Mouse (Mus musculus) midbrain, embryonic 16.5 days (tissue): ENCODE measurements at regions not wholly inside any gene's neighbourhood (a gene's known extent, or its start where the extent isn't known, plus 50 kb on each side); places are given as distances from the start of the nearest gene placed in this dataset.
A peak's percentile ranks its signal among the peaks of the same experiment; 100 is the strongest.

Experiments
- ATAC-seq: fragments of 200-750 bp; cut with Nextera tagmentation; 2 replicates; pipeline ENCODE4 v1.8.0; 2017; ENCODE audit warnings: moderate TSS enrichment
- H3K27ac ChIP-seq: fragments of 300-500 bp; sonication (generic); 2 replicates; pipeline ENCODE4 v1.5.1; 2014; ENCODE audit warnings: mild to moderate bottlenecking, low read length, mixed read lengths
- H3K27me3 ChIP-seq: fragments of 300-500 bp; sonication (generic); 2 replicates; pipeline ENCODE4 v1.6.1; 2014; ENCODE audit warnings: low read depth, low read length, mixed read lengths; ENCODE audit not compliant: control insufficient read depth, insufficient read depth
- H3K36me3 ChIP-seq: fragments of 300-500 bp; sonication (generic); 2 replicates; pipeline ENCODE4 v1.6.1; 2014; ENCODE audit warnings: mild to moderate bottlenecking, low read length, moderate library complexity, mixed read lengths; ENCODE audit not compliant: control insufficient read depth, insufficient read depth
- H3K4me1 ChIP-seq: fragments of 300-500 bp; sonication (generic); 2 replicates; pipeline ENCODE4 v1.6.1; 2014; ENCODE audit warnings: mild to moderate bottlenecking, low read length, mixed read lengths; ENCODE audit not compliant: control insufficient read depth, insufficient read depth
- H3K4me2 ChIP-seq: fragments of 300-500 bp; sonication (generic); 2 replicates; pipeline ENCODE4 v1.6.1; 2014; ENCODE audit warnings: mild to moderate bottlenecking, low read length, mixed read lengths
- H3K4me3 ChIP-seq: fragments of 300-500 bp; sonication (generic); 2 replicates; pipeline ENCODE4 v1.5.1; 2014; ENCODE audit warnings: low read depth, mild to moderate bottlenecking, low read length, moderate library complexity, mixed read lengths
- H3K9ac ChIP-seq: fragments of 300-500 bp; sonication (generic); 2 replicates; pipeline ENCODE4 v1.6.1; 2014; ENCODE audit warnings: low read depth, low read length, mixed read lengths
- H3K9me3 ChIP-seq: fragments of 300-500 bp; sonication (generic); replicated peaks from 2 replicates; pipeline ENCODE4 v1.6.1; 2014; ENCODE audit warnings: mild to moderate bottlenecking, low read length, mixed read lengths; ENCODE audit not compliant: control insufficient read depth, poor library complexity, severe bottlenecking
- WGBS: fragments of 180-500 bp; shearing (Covaris S2); extraction: QIAGEN DNeasy Blood & Tissue Kit; methylation state at CpG from one replicate; pipeline ENCODE4 v1.1.7; 2014; 5-methylcytosine and 5-hydroxymethylcytosine counted together

- Histone ChIP-seq H3K9ac (no peak overlapping the region), H3K27ac (no peak overlapping the region), H3K4me1 (no peaks in the 10 kb centered on the region), H3K27me3 (no peaks in the 10 kb centered on the region), H3K4me3 (no peak overlapping the region), H3K9me3 (no peaks in the 10 kb centered on the region), H3K4me2 (no peak overlapping the region), H3K36me3 (no peaks in the 10 kb centered on the region)
- ATAC-seq = no peak
- 76% methylated on average over 2 of the region's 2 CpGs for WGBS
These were observed 158.9 kb downstream of the Tph2 start for GRCm38 (mm10) chr10:115025950-115026349.

DNA sequence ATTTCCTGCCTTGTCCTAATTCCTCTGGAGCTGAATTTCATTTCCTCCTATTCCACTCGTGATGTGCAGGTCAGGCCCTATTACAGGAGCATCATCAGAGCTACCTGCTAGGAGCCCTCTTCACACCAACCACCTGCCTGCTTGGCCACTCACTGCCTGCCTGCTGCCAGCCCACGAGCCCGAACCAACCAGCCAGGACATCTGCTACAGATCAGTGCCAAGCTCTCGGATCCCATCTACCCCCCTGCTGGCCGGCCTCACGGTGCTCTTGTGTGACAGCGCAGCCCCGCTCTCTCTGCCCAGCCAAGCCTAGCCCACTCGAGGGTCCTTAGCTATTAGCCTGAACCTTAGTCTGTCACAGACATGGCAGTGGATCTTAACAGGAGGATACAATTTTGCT is 165.4 kb downstream of the Tph2 start:
- no peaks in the 10 kb centered on the region for H3K27me3 ChIP-seq
- H3K4me2 ChIP-seq = no peak overlapping the region
- H3K9me3 ChIP-seq = no peaks in the 10 kb centered on the region
- H3K27ac ChIP-seq = no peak overlapping the region
- no peak overlapping the region for H3K9ac ChIP-seq
- 55% methylated on average over 9 of the region's 9 CpGs for WGBS
- no peaks in the 10 kb centered on the region for H3K4me1 ChIP-seq
- H3K4me3 ChIP-seq = no peak overlapping the region
- no peaks in the 10 kb centered on the region for H3K36me3 ChIP-seq
- 0 out of 2 replicates have a peak, but pooled peaks have one; percentile 58 for ATAC-seq

GRCm38 (mm10) chr10:115013491-115014001 is 171.3 kb downstream of the Tph2 start:
- no peaks in the 10 kb centered on the region for H3K36me3 ChIP-seq
- no peaks in the 10 kb centered on the region for H3K27me3 ChIP-seq
- no peaks in the 10 kb centered on the region for H3K9me3 ChIP-seq
- peak overlapping the region; percentile 75 for H3K27ac ChIP-seq
- peak overlapping the region; percentile 54 for H3K4me2 ChIP-seq
- H3K4me1 ChIP-seq = peaks cover 20% of the 10 kb centered on the region
- H3K4me3 ChIP-seq = peak overlapping the region; percentile 16; the same call in 1 of the 2 replicates
- peak overlapping the region; percentile 54; the same call in 1 of the 2 replicates for H3K9ac ChIP-seq
- ATAC-seq = peak; percentile 88
- WGBS = 9% methylated on average over 11 of the region's 11 CpGs

DNA sequence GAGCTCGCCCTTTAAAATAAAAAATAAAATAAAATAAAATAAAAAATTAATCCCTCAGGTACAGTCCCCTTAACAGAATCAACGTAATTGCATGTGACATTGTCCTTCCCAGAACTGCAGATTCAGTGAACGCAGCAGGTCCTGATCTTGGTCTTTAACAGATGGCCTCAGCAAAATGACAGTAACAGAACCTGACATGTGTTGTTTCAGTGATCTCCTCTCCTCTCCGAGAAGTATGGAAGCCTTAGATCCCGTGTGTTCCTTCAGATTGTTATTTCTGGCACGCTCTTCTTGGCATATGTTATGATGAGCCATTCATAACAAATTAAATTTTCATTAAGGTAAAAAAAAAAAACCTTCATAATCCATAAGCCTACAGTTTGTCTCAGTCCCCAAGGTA is 171.9 kb downstream of the Tph2 start:
- Histone ChIP-seq H3K27me3 (no peaks in the 10 kb centered on the region), H3K4me2 (peak overlapping the region; percentile 54), H3K36me3 (no peaks in the 10 kb centered on the region), H3K4me3 (no peak overlapping the region), H3K9me3 (no peaks in the 10 kb centered on the region), H3K27ac (no peak overlapping the region), H3K9ac (no peak overlapping the region), H3K4me1 (peaks cover 20% of the 10 kb centered on the region)
- WGBS = 36% methylated on average over 6 of the region's 6 CpGs
- ATAC-seq = peak; percentile 79

- Histone ChIP-seq H3K9me3 (no peaks in the 10 kb centered on the region), H3K27me3 (no peaks in the 10 kb centered on the region), H3K4me2 (no peak overlapping the region), H3K9ac (no peak overlapping the region), H3K4me1 (peaks cover 20% of the 10 kb centered on the region), H3K27ac (no peak overlapping the region), H3K36me3 (no peaks in the 10 kb centered on the region), H3K4me3 (no peak overlapping the region)
- no peak for ATAC-seq
- 24% methylated on average over 7 of the region's 7 CpGs for WGBS
These were observed 172.5 kb downstream of the Tph2 start for GRCm38 (mm10) chr10:115012316-115012715.

- no peak overlapping the region for H3K4me3 ChIP-seq
- no peak overlapping the region for H3K4me2 ChIP-seq
- peaks cover 20% of the 10 kb centered on the region for H3K4me1 ChIP-seq
- no peaks in the 10 kb centered on the region for H3K9me3 ChIP-seq
- ATAC-seq = no peak
- H3K36me3 ChIP-seq = no peaks in the 10 kb centered on the region
- no peak overlapping the region for H3K9ac ChIP-seq
- H3K27me3 ChIP-seq = no peaks in the 10 kb centered on the region
- H3K27ac ChIP-seq = no peak overlapping the region
- 72% methylated on average over 3 of the region's 3 CpGs for WGBS
These were observed 172.9 kb downstream of the Tph2 start for GRCm38 (mm10) chr10:115011911-115012310.

DNA sequence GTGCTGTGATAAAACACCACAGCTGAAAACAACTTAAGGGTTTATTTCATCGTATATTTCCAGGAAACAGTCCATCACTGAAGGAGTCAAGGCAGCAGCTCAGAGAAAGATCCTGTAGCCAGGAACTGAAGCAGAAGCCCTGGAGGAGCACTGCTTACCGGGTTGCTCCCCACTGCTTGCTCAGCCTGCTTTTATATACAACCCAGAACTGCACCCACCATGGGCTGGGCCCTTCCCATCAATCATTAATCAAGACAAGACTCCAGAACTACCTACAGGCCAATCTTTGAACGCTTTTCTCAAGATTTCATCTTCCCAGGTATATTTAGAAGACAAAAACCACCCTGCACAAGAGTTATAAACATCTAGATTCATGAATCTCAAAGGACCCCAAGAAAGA is 188.4 kb downstream of the Tph2 start:
- Histone ChIP-seq H3K4me2 (no peak overlapping the region), H3K9ac (no peak overlapping the region), H3K27me3 (no peaks in the 10 kb centered on the region), H3K9me3 (no peaks in the 10 kb centered on the region), H3K4me1 (no peaks in the 10 kb centered on the region), H3K27ac (no peak overlapping the region), H3K4me3 (no peak overlapping the region), H3K36me3 (no peaks in the 10 kb centered on the region)
- ATAC-seq = no peak
- 80% methylated on average over 3 of the region's 3 CpGs for WGBS

- WGBS = 79% methylated on average over 3 of the region's 3 CpGs
- Histone ChIP-seq H3K4me2 (no peak overlapping the region), H3K4me3 (no peak overlapping the region), H3K9ac (no peak overlapping the region), H3K36me3 (no peaks in the 10 kb centered on the region), H3K9me3 (no peaks in the 10 kb centered on the region), H3K27me3 (no peaks in the 10 kb centered on the region), H3K27ac (no peak overlapping the region), H3K4me1 (no peaks in the 10 kb centered on the region)
- ATAC-seq = no peak
These were observed 189.5 kb downstream of the Tph2 start for GRCm38 (mm10) chr10:114995211-114995908.

GRCm38 (mm10) chr10:114988453-114989226 is 186.5 kb upstream of the Trhde start:
- H3K36me3 ChIP-seq = no peaks in the 10 kb centered on the region
- H3K4me3 ChIP-seq = no peak overlapping the region
- H3K27me3 ChIP-seq = no peaks in the 10 kb centered on the region
- no peak overlapping the region for H3K9ac ChIP-seq
- 90% methylated on average over 8 of the region's 8 CpGs for WGBS
- ATAC-seq = no peak
- H3K27ac ChIP-seq = no peak overlapping the region
- no peak overlapping the region for H3K4me2 ChIP-seq
- H3K9me3 ChIP-seq = no peaks in the 10 kb centered on the region
- H3K4me1 ChIP-seq = no peaks in the 10 kb centered on the region
